Mouse (Mus musculus): ENCODE results near the gene Tmem88b. TPM values are rescaled to one million over a fixed set of nuclear protein-coding genes. Genes with fewer than 3 reads are reported as not detected.

Gene Tmem88b
- polyA plus RNA-seq, 1 experiment = 81.7 TPM

DNA sequence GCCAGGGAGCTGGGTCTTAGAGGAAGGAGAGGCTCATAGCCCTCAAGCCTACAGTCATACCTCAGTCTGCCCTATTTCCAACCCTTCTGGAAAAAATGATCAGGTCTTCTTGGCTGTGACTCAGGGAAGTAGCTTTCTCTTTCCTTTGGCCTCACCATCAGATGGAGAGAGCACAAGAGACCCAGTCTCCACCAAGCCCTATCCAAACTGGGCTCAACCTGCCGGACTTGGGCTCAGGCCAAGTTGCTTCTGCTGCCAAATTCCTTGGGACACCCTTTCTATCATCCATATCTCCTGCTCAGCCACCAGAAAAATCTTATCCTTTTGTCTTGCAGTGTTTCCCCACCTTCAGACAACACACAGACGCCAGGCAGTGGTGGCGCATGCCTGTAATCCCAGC lies 9.8 kb downstream of the Tmem88b start:
- Histone ChIP-seq H3K27ac (ENCODE audit: insufficient read depth, low read length) (peak overlapping the region; percentile 65), H3K27me3 (ENCODE audit: control insufficient read depth, insufficient read depth, low read length) (no peaks in the 10 kb centered on the region), H3K4me3 (replicated peaks; ENCODE audit: insufficient read depth, low read depth, low read length) (no peak overlapping the region), H3K4me1 (ENCODE audit: control insufficient read depth, insufficient read depth, low read length) (peaks cover 13% of the 10 kb centered on the region)
- no peak for TF ChIP-seq CTCF (IDR thresholded peaks at IDR 0.05; ENCODE audit: borderline replicate concordance, insufficient read depth, low read depth, low read length)
- no peak for TF ChIP-seq POLR2A (IDR thresholded peaks at IDR 0.05; ENCODE audit: borderline replicate concordance, insufficient read depth, low read length)
- 52% methylated on average over 3 of the region's 3 CpGs for WGBS
- DNase-seq = peak; percentile 75 to 77

DNA sequence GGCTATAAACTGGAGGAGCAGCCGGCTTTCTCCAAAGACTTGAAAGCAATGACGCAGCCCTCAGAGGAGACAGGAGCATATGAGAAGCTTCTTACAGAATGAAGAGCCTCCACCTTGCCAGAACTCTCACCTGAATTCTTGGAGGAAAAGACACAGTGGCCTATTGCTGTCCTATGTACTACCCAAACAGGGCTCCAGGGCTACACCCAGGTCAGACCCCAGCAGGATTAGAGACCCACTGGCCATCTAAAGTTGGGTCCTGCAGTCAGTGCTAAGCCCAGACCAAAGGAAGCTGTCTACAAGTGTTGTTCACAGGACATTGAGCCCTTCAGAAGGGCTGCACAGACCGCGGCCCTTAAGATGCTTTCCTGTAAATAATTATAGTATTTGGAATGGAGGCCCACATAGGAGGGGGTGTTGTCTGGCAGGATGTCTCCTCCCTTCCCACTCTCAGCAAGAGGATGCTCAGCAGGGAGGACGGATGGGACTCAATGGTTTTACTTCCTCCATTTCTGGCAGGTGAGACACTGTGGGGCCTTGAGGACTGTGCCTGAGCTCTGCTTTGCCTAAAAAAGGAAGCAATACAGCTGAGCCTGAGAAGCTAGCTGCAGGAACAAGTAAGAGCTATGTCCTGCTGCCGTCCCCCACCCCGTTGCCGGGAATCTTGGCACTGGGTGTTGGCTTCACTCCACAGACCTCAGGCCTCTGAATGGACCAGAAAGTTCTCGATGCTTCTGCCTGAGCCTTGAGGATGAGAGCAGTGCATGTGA lies 10.5 kb downstream of the Tmem88b start:
- peak; percentile 62 to 65 for DNase-seq
- H3K4me1 ChIP-seq (ENCODE audit: control insufficient read depth, insufficient read depth, low read length) = peaks cover 18% of the 10 kb centered on the region
- peak overlapping the region; percentile 65 for H3K27ac ChIP-seq (ENCODE audit: insufficient read depth, low read length)
- WGBS = 11% methylated on average over 9 of the region's 9 CpGs
- TF ChIP-seq CTCF (IDR thresholded peaks at IDR 0.05; ENCODE audit: borderline replicate concordance, insufficient read depth, low read depth, low read length) = no peak
- TF ChIP-seq POLR2A (IDR thresholded peaks at IDR 0.05; ENCODE audit: borderline replicate concordance, insufficient read depth, low read length) = no peak
- H3K4me3 ChIP-seq (replicated peaks; ENCODE audit: insufficient read depth, low read depth, low read length) = no peak overlapping the region
- no peaks in the 10 kb centered on the region for H3K27me3 ChIP-seq (ENCODE audit: control insufficient read depth, insufficient read depth, low read length)

DNA sequence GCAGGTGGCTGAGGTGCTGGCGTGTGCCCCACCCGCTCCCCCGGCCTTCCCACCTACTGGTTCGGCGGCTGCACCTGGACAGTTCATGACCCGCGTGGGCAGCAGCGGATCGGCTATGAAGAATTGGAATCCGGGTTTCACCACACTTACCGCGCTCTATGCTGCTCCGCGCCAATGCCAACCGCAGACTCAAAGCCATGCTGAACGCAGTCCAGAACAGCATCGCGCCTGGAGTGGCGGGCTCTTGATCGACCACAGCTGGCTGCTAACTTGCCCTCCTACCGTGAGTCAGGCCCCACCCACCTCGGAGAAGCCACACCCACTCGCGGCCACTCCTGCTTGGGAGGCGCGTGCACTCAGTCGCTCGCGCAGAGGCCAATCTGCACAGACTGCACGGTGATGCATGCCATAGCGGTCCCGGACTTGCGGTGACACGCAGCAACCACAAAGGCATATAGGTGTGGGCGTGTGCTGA lies 11.4 kb downstream of the Tmem88b start, which contains the start of gene Vwa1:
Vwa1 (minus strand) TSS at position 419 of the 475 bp plus-strand sequence.
- DNase-seq = peak; percentile 85 to 91
- peak within 1 kb of the TSS; percentile 72 for H3K4me3 ChIP-seq (replicated peaks; ENCODE audit: insufficient read depth, low read depth, low read length)
- H3K27ac ChIP-seq (ENCODE audit: insufficient read depth, low read length) = peak within 1 kb of the TSS; percentile 65
- H3K4me1 ChIP-seq (ENCODE audit: control insufficient read depth, insufficient read depth, low read length) = peaks cover 20% of the 10 kb centered on the region
- no peaks in the 10 kb centered on the region for H3K27me3 ChIP-seq (ENCODE audit: control insufficient read depth, insufficient read depth, low read length)
- peak; percentile 96 for TF ChIP-seq POLR2A (IDR thresholded peaks at IDR 0.05; ENCODE audit: borderline replicate concordance, insufficient read depth, low read length)
- no peak for TF ChIP-seq CTCF (IDR thresholded peaks at IDR 0.05; ENCODE audit: borderline replicate concordance, insufficient read depth, low read depth, low read length)
- under 1% methylated on average over 35 of the region's 35 CpGs for WGBS

DNA sequence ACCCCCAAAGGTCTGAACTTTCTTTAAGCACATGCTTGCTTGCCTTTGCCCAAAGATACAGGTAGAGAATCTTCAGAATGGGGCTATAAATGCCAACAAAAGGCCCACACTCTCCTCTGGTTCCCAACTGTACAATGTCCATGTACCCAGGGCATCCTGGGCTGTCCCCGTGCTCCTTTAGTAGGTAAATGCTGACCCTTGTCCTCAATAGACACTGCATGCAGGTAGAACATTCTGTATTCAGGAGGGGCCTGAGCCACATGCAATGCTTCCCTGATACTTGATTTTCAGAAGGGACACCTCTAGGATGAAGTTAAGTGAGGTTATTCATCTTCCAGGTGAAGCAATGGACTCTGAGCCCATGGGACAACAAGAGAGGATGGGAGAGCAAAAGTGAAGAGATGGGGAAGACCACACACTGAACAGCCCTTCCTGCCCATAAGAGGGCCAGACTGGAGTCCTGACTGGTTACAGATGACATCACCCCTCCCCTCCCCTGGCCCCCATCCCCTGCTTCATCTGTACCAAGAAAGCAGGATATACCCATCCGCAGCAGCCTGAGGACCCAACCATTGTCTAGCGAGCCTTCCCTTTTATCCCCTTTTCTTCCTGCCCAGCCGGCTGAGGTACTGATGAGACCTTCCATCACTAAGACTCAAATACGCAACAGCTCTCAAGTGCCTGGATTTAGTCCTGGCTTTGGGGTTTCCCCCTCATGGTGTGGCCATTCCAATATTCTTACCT lies 12.2 kb downstream of the Tmem88b start:
- peaks cover 21% of the 10 kb centered on the region for H3K4me1 ChIP-seq (ENCODE audit: control insufficient read depth, insufficient read depth, low read length)
- peak overlapping the region; percentile 72 for H3K4me3 ChIP-seq (replicated peaks; ENCODE audit: insufficient read depth, low read depth, low read length)
- no peak for DNase-seq
- WGBS = 59% methylated on average over 5 of the region's 5 CpGs
- no peaks in the 10 kb centered on the region for H3K27me3 ChIP-seq (ENCODE audit: control insufficient read depth, insufficient read depth, low read length)
- TF ChIP-seq POLR2A (IDR thresholded peaks at IDR 0.05; ENCODE audit: borderline replicate concordance, insufficient read depth, low read length) = no peak
- TF ChIP-seq CTCF (IDR thresholded peaks at IDR 0.05; ENCODE audit: borderline replicate concordance, insufficient read depth, low read depth, low read length) = no peak
- no peak overlapping the region for H3K27ac ChIP-seq (ENCODE audit: insufficient read depth, low read length)

DNA sequence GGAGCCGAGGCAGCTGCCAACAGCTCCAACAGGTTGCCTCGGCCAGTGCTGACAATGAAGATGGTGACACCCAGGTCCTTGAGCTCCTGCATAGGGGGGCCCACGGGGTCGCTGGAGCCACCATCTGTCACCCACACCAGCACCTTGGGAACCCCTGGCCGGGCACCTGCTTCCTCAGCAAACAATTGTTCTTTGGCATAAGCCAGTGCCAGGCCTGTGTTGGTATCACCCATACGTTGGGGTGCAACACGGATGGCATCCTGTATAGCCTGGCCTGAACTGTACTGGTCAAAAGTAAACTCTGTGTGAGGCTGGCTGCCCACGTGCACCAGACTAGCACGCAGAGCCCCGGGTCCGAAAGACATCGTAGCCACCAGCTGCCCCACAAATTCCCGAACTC lies 12.9 kb downstream of the Tmem88b start:
- Histone ChIP-seq H3K27me3 (ENCODE audit: control insufficient read depth, insufficient read depth, low read length) (no peaks in the 10 kb centered on the region), H3K27ac (ENCODE audit: insufficient read depth, low read length) (no peak overlapping the region), H3K4me3 (replicated peaks; ENCODE audit: insufficient read depth, low read depth, low read length) (no peak overlapping the region), H3K4me1 (ENCODE audit: control insufficient read depth, insufficient read depth, low read length) (peaks cover 21% of the 10 kb centered on the region)
- no peak for TF ChIP-seq CTCF (IDR thresholded peaks at IDR 0.05; ENCODE audit: borderline replicate concordance, insufficient read depth, low read depth, low read length)
- no peak for TF ChIP-seq POLR2A (IDR thresholded peaks at IDR 0.05; ENCODE audit: borderline replicate concordance, insufficient read depth, low read length)
- no peak for DNase-seq
- WGBS = 84% methylated on average over 13 of the region's 13 CpGs

DNA sequence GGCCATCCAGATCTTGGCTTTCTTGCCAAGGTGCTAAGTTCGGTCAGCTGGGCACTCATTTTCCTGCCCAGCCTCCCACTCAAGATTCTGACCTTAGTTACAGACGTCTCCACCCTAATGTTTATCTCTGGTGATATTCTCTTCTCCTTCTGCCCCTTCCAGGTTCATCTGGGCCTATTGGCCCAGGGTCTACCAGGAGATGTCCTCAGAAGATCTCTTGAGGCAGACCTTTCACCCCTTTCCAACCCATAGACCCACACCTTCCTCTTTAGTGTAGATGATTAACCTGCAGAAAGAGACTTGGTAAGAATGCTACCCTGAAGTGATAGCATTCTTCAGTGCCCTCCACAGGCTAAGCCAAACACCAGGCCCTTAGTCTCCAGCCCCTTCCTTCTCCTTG lies 14.0 kb downstream of the Tmem88b start:
- H3K27me3 ChIP-seq (ENCODE audit: control insufficient read depth, insufficient read depth, low read length) = no peaks in the 10 kb centered on the region
- no peak overlapping the region for H3K27ac ChIP-seq (ENCODE audit: insufficient read depth, low read length)
- no peak for DNase-seq
- WGBS = 70% methylated on average over 2 of the region's 2 CpGs
- TF ChIP-seq POLR2A (IDR thresholded peaks at IDR 0.05; ENCODE audit: borderline replicate concordance, insufficient read depth, low read length) (no peak), CTCF (IDR thresholded peaks at IDR 0.05; ENCODE audit: borderline replicate concordance, insufficient read depth, low read depth, low read length) (no peak)
- no peak overlapping the region for H3K4me3 ChIP-seq (replicated peaks; ENCODE audit: insufficient read depth, low read depth, low read length)
- H3K4me1 ChIP-seq (ENCODE audit: control insufficient read depth, insufficient read depth, low read length) = peaks cover 21% of the 10 kb centered on the region

DNA sequence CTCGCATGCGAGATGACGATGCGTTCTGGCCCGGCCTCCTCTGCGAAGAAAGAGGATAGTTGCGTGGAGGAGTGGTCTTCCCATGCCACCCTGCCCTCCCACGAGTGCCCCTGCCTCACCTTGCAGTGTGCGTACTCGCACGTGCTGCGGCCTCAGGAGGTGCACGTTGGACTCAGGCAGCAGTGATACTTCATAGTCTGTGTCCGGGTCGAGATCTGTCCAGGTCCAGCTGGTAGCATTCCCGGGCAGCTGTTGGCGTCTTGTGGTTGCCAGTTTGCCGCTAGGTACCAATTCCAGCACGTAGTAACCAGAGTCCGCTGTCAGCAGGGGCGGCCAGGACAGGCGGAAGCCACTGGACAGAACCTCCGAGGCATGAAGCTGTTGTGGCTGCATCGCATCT lies 15.0 kb downstream of the Tmem88b start:
- TF ChIP-seq POLR2A (IDR thresholded peaks at IDR 0.05; ENCODE audit: borderline replicate concordance, insufficient read depth, low read length) (no peak), CTCF (IDR thresholded peaks at IDR 0.05; ENCODE audit: borderline replicate concordance, insufficient read depth, low read depth, low read length) (no peak)
- Histone ChIP-seq H3K4me1 (ENCODE audit: control insufficient read depth, insufficient read depth, low read length) (peaks cover 16% of the 10 kb centered on the region), H3K4me3 (replicated peaks; ENCODE audit: insufficient read depth, low read depth, low read length) (peak overlapping the region; percentile 62), H3K27ac (ENCODE audit: insufficient read depth, low read length) (peak overlapping the region; percentile 2; the same call in 1 of the 2 replicates), H3K27me3 (ENCODE audit: control insufficient read depth, insufficient read depth, low read length) (no peaks in the 10 kb centered on the region)
- WGBS = 22% methylated on average over 24 of the region's 24 CpGs
- no peak for DNase-seq

Measured in cerebellum, adult 2 months (tissue).